Mouse (Mus musculus): ENCODE data around the gene Adgrl4. TPM values are rescaled to one million over a fixed set of nuclear protein-coding genes. Genes with fewer than 3 reads are reported as not detected.
A peak's percentile ranks its signal among the peaks of the same experiment; 100 is the strongest.

The Adgrl4 gene
- total and polyA plus RNA-seq, 3 experiments = not detected

- in situ Hi-C loops (cut with MboI; ENCODE audit: low pct_ligation_motif_present, low pct_unique_long_range_greater_than_20kb, low sequenced_read_pairs) (loop anchor here (10.0 kb wide), 1 partner anchor 111 kb away; no protein-coding TSS in a partner anchor), dilution Hi-C loops (cut with MboI; ENCODE audit: extremely low pct_ligation_motif_present, extremely low pct_unique_long_range_greater_than_20kb, low sequenced_read_pairs) (no loop called here)
- no peak for TF ChIP-seq SMC3 (IDR thresholded peaks at IDR 0.05; ENCODE audit: low read depth, low read length)
- TF ChIP-seq JUN (IDR thresholded peaks at IDR 0.05; ENCODE audit: insufficient read depth, low read depth, low read length) = no peak
- TF ChIP-seq ZMIZ1 (IDR thresholded peaks at IDR 0.05; ENCODE audit: low read depth, low read length) = no peak
- TF ChIP-seq ZC3H11A (IDR thresholded peaks at IDR 0.05; ENCODE audit: low read depth, low read length) = no peak
- H3K4me2 ChIP-seq (ENCODE audit: insufficient read depth, low read depth, poor library complexity, severe bottlenecking) = no peak overlapping the region
- no peaks in the 10 kb centered on the region for H3K9me3 ChIP-seq (replicated peaks; ENCODE audit: low read length)
- no peaks in the 10 kb centered on the region for H3K27me3 ChIP-seq (replicated peaks)
- no peak overlapping the region for H3K4me3 ChIP-seq (replicated peaks in 1 of 3; ENCODE audit: low read depth in 2 of 3, low read length in 2 of 3, poor library complexity in 1 of 3)
- no peak overlapping the region for H3K27ac ChIP-seq (ENCODE audit: insufficient read depth, low read depth)
- no peaks in the 10 kb centered on the region for H3K79me2 ChIP-seq (replicated peaks; ENCODE audit: control insufficient read depth, extremely low read depth, insufficient read depth, poor library complexity, severe bottlenecking)
- no peak for DNase-seq (ENCODE audit: extremely low read depth)
- no peaks in the 10 kb centered on the region for H3K36me3 ChIP-seq (replicated peaks in 1 of 2; ENCODE audit: control insufficient read depth in 1 of 2, insufficient read depth in 1 of 2, low read length in 1 of 2)
- peaks cover 0 to 6% of the 10 kb centered on the region in 2 experiments; a peak in 1 of 4 replicates for H3K4me1 ChIP-seq (ENCODE audit: control insufficient read depth in 1 of 2, insufficient read depth in 2 of 2)
- H3K9ac ChIP-seq (ENCODE audit: insufficient read depth, low read depth) = no peak overlapping the region
Observed at GRCm38 (mm10) chr3:151444284-151444683, 6.6 kb downstream of the Adgrl4 start.

GRCm38 (mm10) chr3:151445936-151446335 is 8.2 kb downstream of the Adgrl4 start:
- TF ChIP-seq JUN (IDR thresholded peaks at IDR 0.05; ENCODE audit: insufficient read depth, low read depth, low read length) = peak; percentile 53
- TF ChIP-seq ETS1 (conservative IDR thresholded peaks at IDR 0.05; ENCODE audit: low read depth, low read length) = peak; percentile 46
- TF ChIP-seq MYC (IDR thresholded peaks at IDR 0.05; ENCODE audit: low read depth, low read length) = no peak
- TF ChIP-seq SMC3 (IDR thresholded peaks at IDR 0.05; ENCODE audit: low read depth, low read length) = peak; percentile 55; the same call in 1 of the 2 replicates
- TF ChIP-seq RCOR1 (conservative IDR thresholded peaks at IDR 0.05; ENCODE audit: low read depth, low read length) = no peak
- TF ChIP-seq CTCF (conservative IDR thresholded peaks at IDR 0.05 in 1 of 2, IDR thresholded peaks at IDR 0.05 in 1 of 2; ENCODE audit: low read depth in 2 of 2, low read length in 2 of 2) = peak in 1 of 2 experiments; percentile 55; a peak in 2 of 4 replicates
- no peak for TF ChIP-seq KAT2A (IDR thresholded peaks at IDR 0.05; ENCODE audit: insufficient replicate concordance, low read length)
- TF ChIP-seq JUND (conservative IDR thresholded peaks at IDR 0.05; ENCODE audit: low read depth, low read length) = peak; percentile 41; the same call in 1 of the 2 replicates
- TF ChIP-seq MAX (IDR thresholded peaks at IDR 0.05; ENCODE audit: low read length) = no peak
- TF ChIP-seq ZNF384 (IDR thresholded peaks at IDR 0.05; ENCODE audit: low read depth, low read length) = peak; percentile 13; the same call in 1 of the 2 replicates
- peak; percentile 29 for TF ChIP-seq RAD21 (IDR thresholded peaks at IDR 0.05; ENCODE audit: low read depth, low read length)
- no peak for TF ChIP-seq IRF4 (IDR thresholded peaks at IDR 0.05; ENCODE audit: low read depth, low read length)
- TF ChIP-seq UBTF (IDR thresholded peaks at IDR 0.05; ENCODE audit: low read depth, low read length) = no peak
- TF ChIP-seq ZC3H11A (IDR thresholded peaks at IDR 0.05; ENCODE audit: low read depth, low read length) = no peak
- no peak for TF ChIP-seq E2F4 (IDR thresholded peaks at IDR 0.05; ENCODE audit: insufficient replicate concordance, low read depth, low read length)
- TF ChIP-seq MAZ (IDR thresholded peaks at IDR 0.05; ENCODE audit: low read depth, low read length) = no peak
- Histone ChIP-seq H3K27me3 (replicated peaks) (no peaks in the 10 kb centered on the region), H3K4me1 (ENCODE audit: control insufficient read depth in 1 of 2, insufficient read depth in 2 of 2) (peaks cover 0 to 6% of the 10 kb centered on the region in 2 experiments; a peak in 1 of 4 replicates), H3K9me3 (replicated peaks; ENCODE audit: low read length) (no peaks in the 10 kb centered on the region), H3K9ac (ENCODE audit: insufficient read depth, low read depth) (no peak overlapping the region), H3K36me3 (replicated peaks in 1 of 2; ENCODE audit: control insufficient read depth in 1 of 2, insufficient read depth in 1 of 2, low read length in 1 of 2) (no peaks in the 10 kb centered on the region), H3K4me3 (replicated peaks in 1 of 3; ENCODE audit: low read depth in 2 of 3, low read length in 2 of 3, poor library complexity in 1 of 3) (no peak overlapping the region), H3K79me2 (replicated peaks; ENCODE audit: control insufficient read depth, extremely low read depth, insufficient read depth, poor library complexity, severe bottlenecking) (no peaks in the 10 kb centered on the region), H3K27ac (ENCODE audit: insufficient read depth, low read depth) (no peak overlapping the region), H3K4me2 (ENCODE audit: insufficient read depth, low read depth, poor library complexity, severe bottlenecking) (no peak overlapping the region)
- in situ Hi-C loops (cut with MboI; ENCODE audit: low pct_ligation_motif_present, low pct_unique_long_range_greater_than_20kb, low sequenced_read_pairs) = loop anchor here (10.0 kb wide), 1 partner anchor 109 kb away; no protein-coding TSS in a partner anchor
- dilution Hi-C loops (cut with MboI; ENCODE audit: extremely low pct_ligation_motif_present, extremely low pct_unique_long_range_greater_than_20kb, low sequenced_read_pairs) = no loop called here
- DNase-seq (ENCODE audit: extremely low read depth) = peak; percentile 80

Measured in CH12.LX (cell line).